Mouse (Mus musculus): Measurements from ENCODE around the gene Ate1.

- TF ChIP-seq CTCF (conservative IDR thresholded peaks at IDR 0.05; ENCODE audit: insufficient read depth, insufficient read length, low read depth, low read length) (no peak), POLR2A (IDR thresholded peaks at IDR 0.05; ENCODE audit: low read depth, low read length) (no peak)
Measured at GRCm38 (mm10) chr7:130454226-130454625, 65.9 kb downstream of the Ate1 start.
